Comparison of ENCODE assay signal across 16 mouse cellular contexts in genomic region chr12:101905817-101906216, GRCm38 (mm10). TPM values are rescaled to one million over a fixed set of nuclear protein-coding genes. Genes with fewer than 3 reads are reported as not detected.
DNase-seq lines count a peak whose midpoint lies in the region; ATAC-seq and TF ChIP-seq lines count a peak whose summit lies in the region.
"Had no signal": no experiment of that assay in that cellular context is flagged by ENCODE, and none has a peak within 500 bp of the region (broad histone marks: within the 10 kb centered on the region; RNA-seq: fewer than 3 reads in every experiment).

No protein-coding gene starts in this region.

- in situ Hi-C loops in CH12.LX (cut with MboI; ENCODE audit: low pct_ligation_motif_present, low pct_unique_long_range_greater_than_20kb, low sequenced_read_pairs), result no loop called here

- no peak for ATAC-seq in embryonic facial prominence, embryonic 14.5 days (ENCODE audit: low read depth)
- peak; percentile 69 for ATAC-seq in inflammation-experienced regulatory T-cells, adult 6 months
- ATAC-seq in forebrain, embryonic 11.5 days (replicated peaks; ENCODE audit: low FRiP score), result no peak
- no peak for ATAC-seq in midbrain, embryonic 13.5 days
- no peak for ATAC-seq in forebrain, embryonic 16.5 days
- ATAC-seq: forebrain, embryonic 14.5 days had no signal

- no peaks in the 10 kb centered on the region for H3K9me3 ChIP-seq in embryonic facial prominence, embryonic 14.5 days (ENCODE audit: control insufficient read depth, low read length)
- H3K9me3 ChIP-seq in embryonic facial prominence, embryonic 10.5 days, result no peaks in the 10 kb centered on the region
- H3K9me3 ChIP-seq in CH12.LX (replicated peaks; ENCODE audit: low read length), result peaks cover 6% of the 10 kb centered on the region
- no peaks in the 10 kb centered on the region for H3K9me3 ChIP-seq in forebrain, embryonic 11.5 days (ENCODE audit: control insufficient read depth, low read length)
- no peaks in the 10 kb centered on the region for H3K9me3 ChIP-seq in midbrain, embryonic 13.5 days
- H3K9me3 ChIP-seq in forebrain, embryonic 16.5 days (ENCODE audit: control insufficient read depth, low read length), result no peaks in the 10 kb centered on the region
- H3K9me3 ChIP-seq: embryonic facial prominence, embryonic 15.5 days; limb, embryonic 13.5 days; midbrain, embryonic 12.5 days had no signal

- dilution Hi-C loops in CH12.LX (cut with MboI; ENCODE audit: extremely low pct_ligation_motif_present, extremely low pct_unique_long_range_greater_than_20kb, low sequenced_read_pairs), result no loop called here

- TF ChIP-seq POLR2A in CH12.LX (IDR thresholded peaks at IDR 0.05; ENCODE audit: low read depth, low read length), result no peak

- H3K27ac ChIP-seq in embryonic facial prominence, embryonic 14.5 days (replicated peaks; ENCODE audit: low read depth, low read length), result no peak overlapping the region
- H3K27ac ChIP-seq in embryonic facial prominence, embryonic 10.5 days (replicated peaks), result no peak overlapping the region
- peak overlapping the region; percentile 23 for H3K27ac ChIP-seq in CH12.LX (ENCODE audit: insufficient read depth, low read depth)
- no peak overlapping the region for H3K27ac ChIP-seq in forebrain, embryonic 11.5 days (ENCODE audit: low read depth, low read length)
- no peak overlapping the region for H3K27ac ChIP-seq in midbrain, embryonic 13.5 days
- no peak overlapping the region for H3K27ac ChIP-seq in forebrain, embryonic 16.5 days (ENCODE audit: low read length)
- H3K27ac ChIP-seq: embryonic facial prominence, embryonic 15.5 days; heart, adult 2 months; limb, embryonic 13.5 days; midbrain, embryonic 12.5 days had no signal

- peaks cover 50% of the 10 kb centered on the region for H3K36me3 ChIP-seq in embryonic facial prominence, embryonic 14.5 days (ENCODE audit: control insufficient read depth, insufficient read depth, low read length)
- H3K36me3 ChIP-seq in embryonic facial prominence, embryonic 10.5 days (replicated peaks), result peaks cover 58% of the 10 kb centered on the region
- peaks cover 15 to 44% of the 10 kb centered on the region in 2 experiments for H3K36me3 ChIP-seq in CH12.LX (replicated peaks in 1 of 2; ENCODE audit: control insufficient read depth in 1 of 2, insufficient read depth in 1 of 2, low read length in 1 of 2)
- no peaks in the 10 kb centered on the region; the same call in 1 of the 2 replicates for H3K36me3 ChIP-seq in forebrain, embryonic 11.5 days (ENCODE audit: control insufficient read depth, insufficient read depth, low read length)
- peaks cover 27% of the 10 kb centered on the region for H3K36me3 ChIP-seq in midbrain, embryonic 13.5 days
- H3K36me3 ChIP-seq in forebrain, embryonic 16.5 days (ENCODE audit: control insufficient read depth, insufficient read depth), result peaks cover 5% of the 10 kb centered on the region; the same call in 1 of the 2 replicates

- TF ChIP-seq RAD21 in CH12.LX (IDR thresholded peaks at IDR 0.05; ENCODE audit: low read depth, low read length), result no peak

- H3K27me3 ChIP-seq in embryonic facial prominence, embryonic 14.5 days (replicated peaks; ENCODE audit: control insufficient read depth, insufficient read depth, low read length), result no peaks in the 10 kb centered on the region
- no peaks in the 10 kb centered on the region for H3K27me3 ChIP-seq in embryonic facial prominence, embryonic 10.5 days (replicated peaks; ENCODE audit: low read depth, poor library complexity, severe bottlenecking)
- no peaks in the 10 kb centered on the region for H3K27me3 ChIP-seq in CH12.LX (replicated peaks)
- no peaks in the 10 kb centered on the region for H3K27me3 ChIP-seq in forebrain, embryonic 11.5 days (ENCODE audit: control insufficient read depth, insufficient read depth, low read length)
- no peaks in the 10 kb centered on the region for H3K27me3 ChIP-seq in midbrain, embryonic 13.5 days
- H3K27me3 ChIP-seq in forebrain, embryonic 16.5 days (replicated peaks; ENCODE audit: control insufficient read depth, insufficient read depth, low read length), result no peaks in the 10 kb centered on the region
- H3K27me3 ChIP-seq: embryonic facial prominence, embryonic 15.5 days; limb, embryonic 13.5 days; midbrain, embryonic 12.5 days had no signal

- no peak for DNase-seq in embryonic facial prominence, embryonic 14.5 days (ENCODE audit: low spot score)
- no peak for DNase-seq in embryonic facial prominence, embryonic 10.5 days (ENCODE audit: low spot score)
- DNase-seq in CH12.LX (ENCODE audit: extremely low read depth), result peak; percentile 18
- peak; percentile 35 for DNase-seq in thymus, postnatal 0 days (ENCODE audit: low spot score)
- no peak for DNase-seq in forebrain, embryonic 11.5 days (ENCODE audit: low spot score)
- DNase-seq: cerebellum, adult 11 months; heart, adult 2 months; layer of hippocampus, postnatal 36 days; right cerebral cortex, postnatal 4 days had no signal

- H3K4me3 ChIP-seq in embryonic facial prominence, embryonic 14.5 days (ENCODE audit: low read depth, low read length), result no peak overlapping the region
- H3K4me3 ChIP-seq in embryonic facial prominence, embryonic 10.5 days, result no peak overlapping the region
- peak overlapping the region; percentile 13 to 34 (median 29) for H3K4me3 ChIP-seq in CH12.LX (replicated peaks in 1 of 3; ENCODE audit: low read depth in 2 of 3, low read length in 2 of 3, poor library complexity in 1 of 3)
- H3K4me3 ChIP-seq in forebrain, embryonic 11.5 days (ENCODE audit: low read depth, low read length), result no peak overlapping the region
- H3K4me3 ChIP-seq in midbrain, embryonic 13.5 days (replicated peaks), result no peak overlapping the region
- no peak overlapping the region for H3K4me3 ChIP-seq in forebrain, embryonic 16.5 days (replicated peaks; ENCODE audit: low read length)
- H3K4me3 ChIP-seq: embryonic facial prominence, embryonic 15.5 days; heart, adult 2 months; limb, embryonic 13.5 days; midbrain, embryonic 12.5 days had no signal

- 84% methylated on average over 12 of the region's 12 CpGs for WGBS in embryonic facial prominence, embryonic 14.5 days
- 92% methylated on average over 12 of the region's 12 CpGs for WGBS in embryonic facial prominence, embryonic 10.5 days
- WGBS in forebrain, embryonic 11.5 days, result 92% methylated on average over 12 of the region's 12 CpGs
- 94% methylated on average over 12 of the region's 12 CpGs for WGBS in midbrain, embryonic 13.5 days
- WGBS in forebrain, embryonic 16.5 days, result 96% methylated on average over 12 of the region's 12 CpGs

- H3K79me2 ChIP-seq in CH12.LX (replicated peaks; ENCODE audit: control insufficient read depth, extremely low read depth, insufficient read depth, poor library complexity, severe bottlenecking), result peaks cover 22% of the 10 kb centered on the region

- TF ChIP-seq CTCF in CH12.LX (conservative IDR thresholded peaks at IDR 0.05 in 1 of 2, IDR thresholded peaks at IDR 0.05 in 1 of 2; ENCODE audit: low read depth in 2 of 2, low read length in 2 of 2), result no peak

- peaks cover 4% of the 10 kb centered on the region; the same call in 1 of the 2 replicates for H3K4me1 ChIP-seq in embryonic facial prominence, embryonic 14.5 days (ENCODE audit: control insufficient read depth, insufficient read depth, low read length)
- 0 out of 2 replicates have a peak, but pooled peaks cover 4% of the 10 kb centered on the region for H3K4me1 ChIP-seq in embryonic facial prominence, embryonic 10.5 days
- peaks cover 0 to 20% of the 10 kb centered on the region in 2 experiments; a peak in 1 of 4 replicates for H3K4me1 ChIP-seq in CH12.LX (ENCODE audit: control insufficient read depth in 1 of 2, insufficient read depth in 2 of 2)
- H3K4me1 ChIP-seq in forebrain, embryonic 11.5 days (replicated peaks; ENCODE audit: control insufficient read depth, insufficient read depth, low read length), result no peaks in the 10 kb centered on the region
- peaks cover 6% of the 10 kb centered on the region; the same call in 1 of the 2 replicates for H3K4me1 ChIP-seq in midbrain, embryonic 13.5 days (replicated peaks)
- no peaks in the 10 kb centered on the region; the same call in 1 of the 2 replicates for H3K4me1 ChIP-seq in forebrain, embryonic 16.5 days (replicated peaks; ENCODE audit: control insufficient read depth, insufficient read depth, low read length)
- H3K4me1 ChIP-seq: embryonic facial prominence, embryonic 15.5 days; limb, embryonic 13.5 days; midbrain, embryonic 12.5 days had no signal

- no peak for TF ChIP-seq EP300 in CH12.LX (IDR thresholded peaks at IDR 0.05; ENCODE audit: low read length)

- H3K4me2 ChIP-seq in embryonic facial prominence, embryonic 14.5 days (ENCODE audit: low read depth, low read length), result no peak overlapping the region
- H3K4me2 ChIP-seq in CH12.LX (ENCODE audit: insufficient read depth, low read depth, poor library complexity, severe bottlenecking), result peak overlapping the region; percentile 78
- no peak overlapping the region for H3K4me2 ChIP-seq in forebrain, embryonic 11.5 days (ENCODE audit: low read depth, low read length, severe bottlenecking)
- no peak overlapping the region for H3K4me2 ChIP-seq in midbrain, embryonic 13.5 days (replicated peaks)
- H3K4me2 ChIP-seq in forebrain, embryonic 16.5 days (ENCODE audit: low read length), result no peak overlapping the region
- H3K4me2 ChIP-seq: embryonic facial prominence, embryonic 15.5 days; limb, embryonic 13.5 days; midbrain, embryonic 12.5 days had no signal

- H3K9ac ChIP-seq in embryonic facial prominence, embryonic 14.5 days (ENCODE audit: low read depth, low read length), result 0 out of 2 replicates have a peak overlapping the region, but pooled peaks have one; percentile 11
- H3K9ac ChIP-seq in CH12.LX (ENCODE audit: insufficient read depth, low read depth), result peak overlapping the region; percentile 10
- no peak overlapping the region for H3K9ac ChIP-seq in forebrain, embryonic 11.5 days (ENCODE audit: low read length)
- no peak overlapping the region for H3K9ac ChIP-seq in midbrain, embryonic 13.5 days (replicated peaks)
- H3K9ac ChIP-seq in forebrain, embryonic 16.5 days (replicated peaks; ENCODE audit: low read depth, low read length), result no peak overlapping the region
- H3K9ac ChIP-seq: embryonic facial prominence, embryonic 15.5 days; limb, embryonic 13.5 days; midbrain, embryonic 12.5 days had no signal

RNA-seq across cellular contexts. Expression of gene Trip11, which starts 7.2 kb away (rescaled TPM):
- polyA plus RNA-seq in embryonic facial prominence, embryonic 14.5 days (2014; fragmentation: Nextera tagmentation; extraction: Ambion mirVana), result 22.2 and 26.0 TPM in 2 replicates
- 19.0 and 19.2 TPM in 2 replicates for polyA plus RNA-seq in embryonic facial prominence, embryonic 10.5 days (2016; fragmentation: Nextera tagmentation; extraction: Ambion mirVana)
- total RNA-seq in CH12.LX (2012; rRNA removed) (12.8 and 13.3 TPM in 2 replicates), CH12.LX (2014; rRNA removed) (5.1 and 5.5 TPM in 2 replicates)
- 8.0 and 10.4 TPM in 2 replicates for polyA plus RNA-seq in CH12.LX (2012; ENCODE audit: insufficient read length, low read depth)
- polyA plus RNA-seq in inflammation-experienced regulatory T-cells, adult 6 months (2017; shearing (Covaris generic)), result 10 to 100 TPM; 52.4 to 80.6 (median 67.9) TPM
- 28.0 and 35.6 TPM in 2 replicates for polyA plus RNA-seq in thymus, postnatal 0 days (2015; fragmentation: Nextera tagmentation; extraction: Ambion mirVana)
- polyA plus RNA-seq in forebrain, embryonic 11.5 days (2014; fragmentation: Nextera tagmentation; extraction: Ambion mirVana), result 16.7 and 16.9 TPM in 2 replicates
- polyA plus RNA-seq in midbrain, embryonic 13.5 days (2015; fragmentation: Nextera tagmentation; extraction: Ambion mirVana), result 24.2 and 26.4 TPM in 2 replicates
- polyA plus RNA-seq in forebrain, embryonic 16.5 days (2015; fragmentation: Nextera tagmentation; extraction: Ambion mirVana), result 21.9 and 22.4 TPM in 2 replicates

RNA-seq across cellular contexts. Expression of gene Atxn3, which starts 52.2 kb away (rescaled TPM):
- polyA plus RNA-seq in embryonic facial prominence, embryonic 14.5 days (2014; fragmentation: Nextera tagmentation; extraction: Ambion mirVana), result 11.3 and 13.2 TPM in 2 replicates
- polyA plus RNA-seq in embryonic facial prominence, embryonic 10.5 days (2016; fragmentation: Nextera tagmentation; extraction: Ambion mirVana), result 11.2 and 13.7 TPM in 2 replicates
- total RNA-seq in CH12.LX (2012; rRNA removed), result 10.8 and 11.2 TPM in 2 replicates
- total RNA-seq in CH12.LX (2014; rRNA removed), result 24.4 and 25.8 TPM in 2 replicates
- polyA plus RNA-seq in CH12.LX (2012; ENCODE audit: insufficient read length, low read depth), result 19.9 and 21.8 TPM in 2 replicates
- 10 to 100 TPM; 20.7 to 24.7 (median 21.0) TPM for polyA plus RNA-seq in inflammation-experienced regulatory T-cells, adult 6 months (2017; shearing (Covaris generic))
- 18.5 and 19.9 TPM in 2 replicates for polyA plus RNA-seq in thymus, postnatal 0 days (2015; fragmentation: Nextera tagmentation; extraction: Ambion mirVana)
- 15.6 and 18.5 TPM in 2 replicates for polyA plus RNA-seq in forebrain, embryonic 11.5 days (2014; fragmentation: Nextera tagmentation; extraction: Ambion mirVana)
- polyA plus RNA-seq in midbrain, embryonic 13.5 days (2015; fragmentation: Nextera tagmentation; extraction: Ambion mirVana), result 14.4 and 17.6 TPM in 2 replicates
- 14.3 and 14.4 TPM in 2 replicates for polyA plus RNA-seq in forebrain, embryonic 16.5 days (2015; fragmentation: Nextera tagmentation; extraction: Ambion mirVana)

Comparison
In these comparisons a context has a peak if more than half of its experiments do, and no peak if none do; other contexts are left out.
1. DNase-seq: peak in CH12.LX (single experiment) and thymus, postnatal 0 days (single experiment); none in embryonic facial prominence, embryonic 14.5 days (single experiment), embryonic facial prominence, embryonic 10.5 days (single experiment) and forebrain, embryonic 11.5 days (single experiment).
2. H3K4me3 ChIP-seq: peak in CH12.LX (3 of 3); none in embryonic facial prominence, embryonic 14.5 days (single experiment), embryonic facial prominence, embryonic 10.5 days (single experiment), forebrain, embryonic 11.5 days (single experiment), midbrain, embryonic 13.5 days (single experiment) and forebrain, embryonic 16.5 days (single experiment).
3. H3K9ac ChIP-seq: peak in embryonic facial prominence, embryonic 14.5 days (single experiment) and CH12.LX (single experiment); none in forebrain, embryonic 11.5 days (single experiment), midbrain, embryonic 13.5 days (single experiment) and forebrain, embryonic 16.5 days (single experiment).